Mouse (Mus musculus) mesoderm, embryonic 11.5 days (tissue): ENCODE measurements around the gene Olfr1443.
"Not testable (repeated sequence)": the region's sequence is repeated elsewhere in the genome, so short reads cannot be mapped to it uniquely, and the experiment has no call there.

ENCODE experiments used
- DNase-seq: peaks from one replicate; pipeline ENCODE4 v3.0.0-alpha.2; 2012; ENCODE audit warnings: low read depth, low spot score

Gene Olfr1443

DNA sequence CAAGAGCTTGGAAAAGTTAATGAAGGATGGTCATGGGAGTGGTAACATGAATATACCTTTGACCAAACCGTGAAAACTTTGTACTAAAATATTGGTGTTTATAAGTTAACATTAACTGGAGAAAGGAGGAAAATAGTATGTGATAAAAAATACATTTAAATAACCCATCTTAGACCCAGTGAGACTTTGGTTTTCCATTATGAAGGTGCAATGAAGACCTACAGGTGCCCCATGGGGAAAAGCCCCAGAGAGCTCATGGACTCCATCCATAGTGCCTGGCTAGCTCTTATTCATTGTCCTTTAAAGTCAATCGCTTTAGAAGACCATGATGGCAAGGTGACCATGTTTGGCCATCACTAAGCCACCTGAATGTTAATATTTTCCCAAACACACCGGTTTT, at the start of gene Olfr1443:
TSS of gene Olfr1443 (plus strand) at position 301 of the 400 bp plus-strand sequence.
- DNase-seq: no peak

DNA sequence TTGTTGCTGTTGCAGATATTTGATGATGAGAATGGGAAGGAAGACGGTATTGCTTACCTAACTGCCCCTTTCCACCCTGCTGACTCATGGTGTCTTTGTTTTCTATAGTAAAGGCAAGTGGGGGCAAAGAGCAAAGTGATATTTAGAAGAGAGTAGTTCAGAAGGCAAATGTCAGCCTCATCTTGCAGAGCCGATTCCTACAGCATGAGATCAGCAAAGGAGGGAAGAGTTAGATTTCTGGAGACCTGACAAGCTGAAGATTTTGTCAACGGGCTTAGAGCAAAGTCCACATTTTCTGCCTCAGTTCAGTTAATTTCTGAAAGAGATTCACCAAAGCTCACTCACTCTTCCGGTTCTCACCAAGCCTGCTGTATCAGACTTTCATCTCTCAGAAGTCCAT, 44.7 kb upstream of the Olfr1443 start, which contains the start of gene Glyat:
TSS of gene Glyat (plus strand) at position 133 of the 400 bp plus-strand sequence.
- no peak for DNase-seq

DNA sequence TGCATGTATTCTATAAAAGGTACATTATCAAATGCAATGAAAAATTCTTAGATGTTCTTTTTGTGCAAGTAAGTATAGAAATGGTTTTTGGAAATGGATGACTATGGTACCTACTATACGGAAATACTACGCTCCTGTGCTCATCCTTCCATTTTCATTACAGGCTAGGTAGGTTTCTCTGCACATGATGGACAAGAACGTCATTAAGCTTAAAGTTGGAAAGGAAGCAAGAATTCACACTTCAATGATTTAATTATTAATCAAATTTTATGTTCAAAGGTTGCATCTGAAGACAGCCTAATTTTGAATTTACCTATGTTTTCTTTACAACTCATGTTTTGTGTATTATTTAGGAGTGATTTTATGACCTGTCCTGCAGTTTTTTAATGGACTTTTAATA, 43.7 kb upstream of the Olfr1443 start:
- DNase-seq: no peak

DNA sequence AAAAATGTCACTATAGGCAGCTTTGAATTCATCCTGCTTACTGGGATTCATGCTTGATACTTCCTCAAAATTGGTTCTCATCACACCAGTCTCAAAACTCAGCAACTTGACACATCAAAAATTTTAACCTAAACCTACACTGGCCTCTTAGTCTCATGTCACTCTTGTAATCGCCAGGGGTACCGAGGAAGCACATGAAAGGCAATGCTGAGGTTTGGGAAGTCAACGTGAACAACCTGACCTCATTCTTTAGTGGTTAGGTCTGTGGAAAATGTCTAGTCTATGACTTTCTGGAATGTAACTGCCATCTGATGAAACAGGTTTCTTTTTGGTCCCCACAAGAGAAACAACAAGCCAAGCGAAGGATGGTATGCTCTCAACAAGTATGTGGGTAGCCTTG, 42.9 kb upstream of the Olfr1443 start:
- no peak for DNase-seq

DNA sequence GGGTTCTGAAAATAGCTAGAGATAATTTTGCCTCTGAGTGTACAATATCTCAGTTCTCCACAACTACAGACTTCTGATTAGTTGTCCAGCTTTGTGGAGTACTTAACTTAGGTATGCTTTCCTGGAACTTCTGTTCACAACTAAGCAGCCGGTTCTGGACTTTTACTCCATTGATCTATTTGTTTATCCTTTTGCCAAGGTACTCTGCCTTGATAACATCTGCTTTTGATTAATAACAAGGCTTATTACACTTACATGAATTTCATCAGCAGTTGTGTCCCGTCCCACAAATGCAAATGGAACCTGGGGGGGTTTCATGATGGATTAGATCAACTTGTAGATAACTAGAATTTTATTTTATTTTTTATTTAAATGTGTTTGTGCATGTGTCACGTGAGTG, 41.0 kb upstream of the Olfr1443 start:
- DNase-seq: no peak

DNA sequence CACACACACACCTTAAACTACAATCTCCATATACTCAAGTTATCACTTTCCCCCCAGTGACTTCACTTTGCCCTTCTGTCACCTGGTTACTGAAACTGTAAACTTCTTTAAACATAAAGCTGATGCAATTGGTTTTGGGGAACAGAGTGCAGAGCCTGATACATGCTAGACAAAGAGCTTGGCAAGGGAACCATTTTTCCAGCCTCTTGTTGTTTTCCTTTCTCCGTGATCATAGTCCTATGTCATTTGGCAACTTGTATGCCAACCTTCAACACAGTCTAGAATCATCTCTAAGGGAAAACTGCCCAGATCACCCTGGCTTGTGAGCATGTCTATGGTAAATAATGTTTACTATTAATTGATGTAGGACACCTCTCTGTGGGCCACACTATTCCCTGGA, 39.9 kb upstream of the Olfr1443 start:
- no peak for DNase-seq

DNA sequence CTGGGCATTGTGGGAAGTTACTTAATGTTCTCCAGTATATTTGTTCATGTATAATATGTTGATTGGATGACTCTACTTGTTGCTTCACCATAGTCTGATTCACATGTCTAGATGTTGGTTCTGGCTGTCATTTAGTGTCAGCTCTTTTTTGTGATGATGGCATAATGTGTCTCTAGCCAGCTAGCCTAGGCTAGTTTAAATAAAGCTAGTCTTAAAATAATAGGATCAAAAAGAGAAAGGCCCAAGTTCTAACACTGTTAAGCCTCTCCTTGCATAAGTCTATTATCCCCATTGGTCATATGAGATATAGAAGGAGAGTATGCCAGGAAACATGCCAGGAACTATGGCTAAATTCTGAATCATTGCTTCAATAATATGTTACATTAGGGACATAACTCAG, 28.4 kb upstream of the Olfr1443 start:
- no peak for DNase-seq

DNA sequence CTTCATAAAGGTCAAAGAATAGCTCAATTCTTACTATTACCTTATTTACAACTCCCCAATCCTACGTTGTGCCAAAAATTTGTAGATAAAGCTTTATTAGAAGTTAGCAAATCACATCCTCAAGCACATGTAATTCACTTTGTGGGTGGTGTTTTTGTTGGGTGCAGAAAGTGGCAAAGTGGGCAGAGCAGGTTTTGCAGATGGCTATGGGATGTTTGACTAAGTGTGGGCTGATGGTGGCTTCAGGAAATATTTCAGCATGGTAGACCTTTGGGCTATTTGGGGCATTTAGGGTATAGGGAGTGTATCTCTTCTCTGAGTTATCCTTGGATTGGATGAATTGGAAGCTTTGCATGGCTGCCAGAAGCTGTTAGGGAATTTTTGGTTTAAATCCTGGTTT, 11.8 kb upstream of the Olfr1443 start:
- DNase-seq: no peak

DNA sequence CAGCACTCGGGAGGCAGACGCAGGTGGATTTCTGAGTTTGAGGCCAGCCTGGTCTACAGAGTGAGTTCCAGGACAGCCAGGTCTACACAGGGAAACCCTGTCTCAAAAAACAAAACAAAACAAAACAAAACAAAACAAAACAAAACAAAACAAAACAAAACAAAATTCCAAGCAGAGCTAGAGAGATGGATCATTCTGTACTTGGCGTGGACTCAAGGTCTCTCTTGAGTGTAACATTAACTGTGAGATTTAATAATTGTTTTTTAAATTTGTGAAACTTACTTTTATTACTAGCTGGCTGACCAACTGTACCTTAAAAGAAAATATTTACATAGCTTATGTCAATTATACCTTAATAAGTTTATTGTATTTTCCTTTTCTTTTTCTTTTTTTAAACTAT, 9.3 kb upstream of the Olfr1443 start:
- DNase-seq: not testable (repeated sequence)

DNA sequence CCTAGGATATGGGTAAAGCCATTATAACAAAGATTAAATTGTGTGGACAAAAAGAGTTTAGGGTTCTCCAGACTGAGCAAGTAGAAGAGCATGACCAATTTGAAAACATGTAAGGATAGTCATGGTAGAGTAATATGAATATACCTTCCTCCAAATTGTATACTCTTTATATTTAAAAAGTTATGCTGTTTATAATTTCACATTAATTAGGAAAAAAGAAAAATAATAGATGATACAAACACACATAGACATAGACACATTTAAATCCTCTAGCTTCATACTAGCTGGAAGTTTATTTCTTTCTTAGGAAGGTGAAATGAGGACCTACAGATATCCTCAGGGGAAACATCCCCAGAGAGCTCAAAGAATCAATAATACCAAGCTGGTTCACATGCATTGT, 7.8 kb upstream of the Olfr1443 start, which contains the start of gene Olfr1442:
TSS of gene Olfr1442 (plus strand) at position 301 of the 400 bp plus-strand sequence.
- DNase-seq: no peak

DNA sequence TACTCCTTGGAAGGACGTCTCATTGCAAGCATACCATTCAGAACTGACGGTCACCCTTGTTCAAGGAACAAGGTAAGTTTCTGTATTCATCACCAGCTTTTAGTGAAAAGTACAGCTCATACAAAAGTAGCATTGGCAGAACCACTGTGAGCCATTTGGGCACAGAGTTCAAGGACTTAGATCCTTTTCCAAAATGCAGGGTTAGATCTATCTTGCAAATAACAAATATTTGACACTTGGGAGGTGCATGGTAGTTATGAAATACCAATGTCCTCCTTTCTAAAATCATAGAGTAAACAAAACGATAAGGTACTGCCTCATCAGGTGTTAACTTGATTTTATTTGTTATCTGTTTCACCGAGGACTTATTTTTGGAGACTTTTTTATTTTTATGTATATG, 6.9 kb upstream of the Olfr1443 start:
- DNase-seq: no peak

DNA sequence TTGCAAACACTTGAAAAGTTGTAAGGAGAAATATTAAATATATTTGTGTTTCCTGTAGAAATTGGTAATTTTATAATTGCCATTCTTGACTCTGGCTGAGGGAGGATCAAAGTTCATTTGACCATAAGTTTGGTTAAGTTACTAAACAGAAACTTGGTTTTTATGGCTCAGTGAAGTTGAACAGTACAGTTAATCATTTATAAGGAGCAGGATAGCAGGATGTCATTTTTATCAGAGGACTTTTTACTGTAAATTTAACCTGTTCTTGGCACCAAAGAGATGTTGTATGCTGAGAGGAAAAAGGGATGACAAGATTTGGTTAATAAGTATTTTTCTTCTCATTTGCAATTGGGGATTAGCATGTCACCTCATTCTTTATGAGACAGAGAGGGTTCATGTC, 6.7 kb downstream of the Olfr1443 start:
- DNase-seq: no peak

DNA sequence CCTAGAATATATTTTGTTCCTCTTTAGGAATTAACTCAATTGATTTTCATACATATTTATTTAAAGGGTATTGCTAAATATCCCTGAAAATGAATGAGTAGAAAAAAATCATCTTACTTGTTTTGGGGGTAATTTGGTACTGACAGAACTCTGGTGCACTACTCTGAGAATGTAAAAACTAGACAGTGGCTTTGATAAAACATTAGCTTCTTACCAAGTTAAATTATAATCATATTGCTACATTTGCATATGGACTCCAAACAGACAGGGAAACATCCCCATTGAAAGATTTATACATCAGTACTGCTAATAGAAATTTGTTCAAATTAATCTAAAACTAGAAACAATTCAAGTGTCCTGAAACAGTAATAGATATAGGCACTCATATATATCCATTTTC, 7.3 kb downstream of the Olfr1443 start:
- no peak for DNase-seq

DNA sequence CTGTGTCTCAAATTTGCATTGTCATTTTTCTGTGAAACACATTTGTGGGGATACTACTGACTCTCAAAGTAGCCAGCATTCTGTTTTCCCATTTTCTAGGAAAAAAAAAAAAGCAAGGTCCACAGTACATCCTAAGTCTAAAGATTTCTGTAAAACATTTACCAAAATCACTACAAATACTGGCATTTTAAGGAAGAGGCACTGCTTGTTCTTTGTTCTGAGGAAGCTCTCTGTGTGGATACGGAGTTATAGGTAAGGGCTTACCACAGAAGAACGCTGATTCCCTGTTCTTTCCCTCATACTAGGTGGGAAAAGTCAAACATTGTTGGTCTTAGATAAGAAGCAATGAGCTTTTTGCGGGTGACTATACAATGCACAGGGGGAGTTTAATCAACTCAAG, 17.7 kb downstream of the Olfr1443 start, which contains the start of gene Keg1:
TSS of gene Keg1 (plus strand) at position 197 of the 400 bp plus-strand sequence.
- DNase-seq: no peak

DNA sequence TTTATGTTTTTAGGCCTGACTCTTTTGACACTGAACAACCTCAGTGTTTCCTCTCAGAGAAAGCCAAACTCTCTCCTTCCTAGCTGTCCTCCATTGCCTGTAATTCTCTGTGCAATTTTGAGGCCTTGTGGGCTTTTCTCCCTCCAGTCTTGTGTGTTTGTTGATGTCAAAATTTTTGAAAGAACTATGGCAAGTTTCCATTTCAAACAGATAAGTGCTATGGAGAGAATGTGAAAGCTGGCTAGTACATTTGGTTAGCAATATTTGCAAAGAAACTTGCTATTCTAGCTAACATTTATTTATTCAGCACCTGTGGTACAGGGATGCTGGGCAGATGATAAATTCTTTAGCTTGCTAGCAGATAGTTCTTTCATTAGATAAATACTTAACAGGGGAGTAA, 18.3 kb downstream of the Olfr1443 start:
- no peak for DNase-seq

DNA sequence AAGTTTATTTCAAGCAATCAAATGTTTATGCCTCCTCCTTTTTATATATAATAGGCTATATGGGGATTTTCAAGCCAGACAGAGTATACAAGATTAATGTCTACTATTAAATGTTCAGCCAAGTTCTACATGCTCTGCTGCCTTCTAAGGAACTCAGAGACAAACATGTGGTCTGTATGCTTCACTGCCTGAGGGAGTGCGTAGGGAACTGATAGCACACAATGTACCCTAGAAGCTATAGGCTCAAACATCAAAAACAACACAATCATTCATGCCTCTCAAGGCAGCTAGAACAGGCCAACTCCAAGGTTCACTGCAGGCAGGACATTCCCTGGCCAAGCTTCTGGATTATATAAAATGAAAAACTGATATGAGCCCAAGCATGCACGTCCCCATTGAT, 30.5 kb downstream of the Olfr1443 start:
- DNase-seq: no peak

DNA sequence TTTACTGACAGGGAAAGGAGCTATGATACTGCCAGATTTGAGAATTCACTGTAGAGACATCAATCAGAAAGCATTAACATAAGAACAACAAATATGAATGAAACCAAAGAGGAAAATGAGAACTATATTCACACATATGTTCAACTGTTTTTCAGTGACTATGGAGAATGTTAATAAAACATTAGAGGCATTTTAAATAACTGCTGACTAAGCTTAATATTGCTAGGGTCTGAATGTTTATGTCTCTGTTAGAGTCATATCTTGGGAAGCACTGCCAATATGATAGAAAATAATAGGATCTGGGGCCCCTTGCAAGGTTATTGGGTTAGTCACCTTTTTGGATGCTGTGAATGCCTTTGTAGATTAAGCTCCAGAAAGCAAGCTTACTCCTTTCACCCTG, 31.1 kb downstream of the Olfr1443 start:
- no peak for DNase-seq

DNA sequence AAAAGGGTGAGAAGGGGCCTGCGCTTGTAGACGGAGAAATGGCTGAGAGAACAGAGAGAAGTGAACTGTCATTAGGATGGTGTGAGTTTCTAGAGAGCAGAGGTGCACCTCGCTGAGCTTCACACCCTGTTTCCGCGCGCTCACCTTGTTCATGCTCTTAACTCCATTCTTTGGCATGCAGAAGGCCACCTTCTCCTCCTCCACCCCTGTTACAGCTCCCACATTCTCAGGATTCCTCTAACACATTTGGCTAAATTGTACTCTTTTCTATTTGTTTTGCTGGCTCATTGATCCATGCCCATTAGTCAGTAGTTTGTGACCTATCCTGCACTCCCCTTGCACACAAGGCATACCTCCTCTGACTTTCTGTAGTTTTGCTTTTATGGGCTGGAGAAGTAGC, 41.3 kb downstream of the Olfr1443 start:
- DNase-seq: no peak

DNA sequence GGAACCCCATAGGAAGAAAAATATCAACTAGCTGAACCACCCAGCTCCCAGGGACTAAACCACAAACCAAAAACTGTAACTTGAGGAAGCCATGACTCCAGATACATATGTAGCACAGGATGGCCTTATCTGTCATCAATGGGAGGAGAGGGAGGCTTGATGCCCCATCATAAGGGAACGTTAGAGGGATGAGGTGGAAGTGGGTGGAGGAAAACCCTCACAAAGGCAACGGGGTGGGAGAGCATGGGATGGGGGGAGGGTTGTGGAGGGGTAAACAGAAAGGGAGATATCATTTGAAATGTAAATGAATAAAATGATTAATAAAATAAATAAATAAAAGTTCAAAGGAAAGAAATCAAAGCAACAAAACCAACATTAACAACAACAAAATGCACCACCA, 42.6 kb downstream of the Olfr1443 start:
- no peak for DNase-seq

DNA sequence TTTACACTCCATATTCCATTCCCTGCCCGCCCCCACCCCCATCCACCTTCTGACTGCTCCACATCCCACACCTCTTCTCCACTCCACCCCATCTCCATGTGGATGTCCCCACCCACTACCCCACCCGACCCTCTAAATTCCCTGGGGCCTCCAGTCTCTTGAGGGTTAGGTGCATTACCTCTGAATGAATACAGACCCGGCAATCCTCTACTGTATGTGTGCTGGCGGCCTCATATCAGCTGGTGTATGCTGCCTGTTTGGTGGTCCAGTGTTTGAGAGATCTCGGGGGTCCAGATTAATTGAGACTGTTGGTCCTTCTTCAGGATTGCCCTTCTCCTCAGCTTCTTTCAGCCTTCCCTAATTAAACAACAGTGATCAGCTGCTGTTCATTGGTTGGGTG, 43.0 kb downstream of the Olfr1443 start:
- not testable (repeated sequence) for DNase-seq

DNA sequence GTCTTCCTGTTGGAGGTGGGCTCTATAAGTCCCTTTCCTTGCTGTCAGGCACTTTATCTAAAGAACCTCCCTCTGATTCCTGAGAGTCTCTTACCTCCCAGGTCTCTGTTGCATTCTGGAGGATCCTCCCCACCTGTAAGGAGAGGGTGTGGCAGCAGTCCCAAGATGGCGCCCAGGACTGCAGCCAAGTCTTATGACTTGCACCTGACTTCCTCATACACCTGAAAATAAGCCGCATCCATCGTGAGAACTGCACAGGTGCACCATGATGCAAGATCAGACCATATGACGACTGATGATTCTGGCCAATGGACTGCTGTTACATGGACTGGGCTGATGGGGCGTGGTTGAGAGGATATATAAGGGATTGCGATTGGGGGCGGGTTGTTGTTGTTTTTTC, 43.7 kb downstream of the Olfr1443 start:
- DNase-seq: not testable (repeated sequence)

DNA sequence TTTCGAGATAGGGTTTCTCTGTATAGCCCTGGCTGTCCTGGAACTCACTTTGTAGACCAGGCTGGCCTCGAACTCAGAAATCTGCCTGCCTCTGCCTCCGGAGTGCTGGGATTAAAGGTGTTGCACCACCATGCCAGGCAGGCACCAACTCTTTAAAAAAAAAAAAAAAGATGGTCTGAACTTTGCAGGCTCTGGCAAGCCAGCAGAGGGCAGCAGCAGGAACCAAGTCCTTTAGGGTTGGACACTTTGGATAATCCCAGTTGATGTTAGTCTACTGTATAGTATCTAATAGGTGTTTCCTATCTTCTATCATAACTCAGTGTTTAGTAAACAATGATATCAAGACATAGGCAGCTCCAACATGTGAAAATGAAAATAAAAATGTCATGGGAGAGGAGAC, 44.4 kb downstream of the Olfr1443 start:
- DNase-seq: no peak

DNA sequence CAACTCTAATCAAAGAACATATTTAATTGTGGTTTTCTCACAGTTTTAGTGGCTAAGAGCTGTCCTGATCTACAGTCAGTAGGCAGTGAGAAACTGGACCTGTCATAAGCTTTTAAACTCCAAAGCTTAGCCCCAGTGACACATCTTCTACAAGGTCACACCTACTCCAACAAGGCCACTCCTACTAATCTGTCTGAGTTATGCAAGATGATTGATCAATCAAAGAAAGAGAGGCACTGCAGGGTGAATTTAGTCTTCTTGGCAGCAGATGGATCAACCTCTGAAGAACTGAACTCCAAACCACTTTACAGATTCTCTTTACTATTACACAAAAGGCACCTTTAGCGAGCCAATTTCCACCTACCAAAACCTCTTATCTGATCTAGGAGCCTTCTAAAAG, 47.9 kb downstream of the Olfr1443 start:
- no peak for DNase-seq

DNA sequence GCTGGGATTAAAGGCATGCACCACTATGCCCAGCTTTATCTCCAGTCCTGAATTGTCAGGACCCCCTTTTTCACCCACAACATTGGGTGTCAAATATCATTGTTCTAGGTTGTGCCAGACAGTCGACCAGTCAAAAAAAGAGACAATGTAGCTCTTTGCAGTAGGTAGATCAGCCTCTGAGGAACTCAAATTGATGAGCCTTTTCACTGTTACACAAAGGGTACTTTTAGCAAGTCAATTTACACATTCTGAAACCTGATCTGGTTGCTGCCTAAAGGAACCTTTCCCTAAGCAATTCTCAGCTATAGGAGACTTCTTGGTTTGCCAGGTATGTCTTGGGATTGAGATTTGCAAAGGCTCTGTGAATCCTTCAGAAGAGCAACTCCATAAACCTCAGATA, 53.1 kb downstream of the Olfr1443 start:
- no peak for DNase-seq
